Mouse (Mus musculus) hindbrain, postnatal 0 days (tissue): ENCODE measurements around the gene Cpne7. TPM values are rescaled to one million over a fixed set of nuclear protein-coding genes. Genes with fewer than 3 reads are reported as not detected.

Experiments
- ATAC-seq: fragments of 200-750 bp; cut with Nextera tagmentation; 2 replicates; pipeline ENCODE4 v1.8.0; 2017; ENCODE audit warnings: mild to moderate bottlenecking, moderate TSS enrichment, moderate library complexity
- DNase-seq: peaks from one replicate; pipeline ENCODE4 v3.0.0-alpha.2; 2015; ENCODE audit warnings: low spot score
- H3K27ac ChIP-seq: fragments of 300-500 bp; sonication (generic); 2 replicates; pipeline ENCODE4 v1.5.1; 2014; ENCODE audit warnings: mild to moderate bottlenecking
- H3K27me3 ChIP-seq: fragments of 300-500 bp; sonication (generic); 2 replicates; pipeline ENCODE4 v1.6.1; 2014; ENCODE audit warnings: low read length, mixed read lengths; ENCODE audit not compliant: insufficient read depth
- H3K36me3 ChIP-seq: fragments of 300-500 bp; sonication (generic); 2 replicates; pipeline ENCODE4 v1.6.1; 2014; ENCODE audit warnings: low read length, mixed read lengths; ENCODE audit not compliant: insufficient read depth
- H3K4me1 ChIP-seq: fragments of 300-500 bp; sonication (generic); 2 replicates; pipeline ENCODE4 v1.6.1; 2014; ENCODE audit warnings: antibody characterized with exemption, low read length, mixed read lengths; ENCODE audit not compliant: insufficient read depth
- H3K4me2 ChIP-seq: fragments of 300-500 bp; sonication (generic); 2 replicates; pipeline ENCODE4 v1.6.1; 2014; ENCODE audit warnings: low read depth, mild to moderate bottlenecking, low read length, moderate library complexity, mixed read lengths
- H3K4me3 ChIP-seq: fragments of 300-500 bp; sonication (generic); 2 replicates; pipeline ENCODE4 v1.5.1; 2014; ENCODE audit warnings: low read length
- H3K9ac ChIP-seq: fragments of 300-500 bp; sonication (generic); replicated peaks from 2 replicates; pipeline ENCODE4 v1.6.1; 2014; ENCODE audit warnings: mild to moderate bottlenecking, low read length, moderate library complexity, mixed read lengths
- H3K9me3 ChIP-seq: fragments of 300-500 bp; sonication (generic); 2 replicates; pipeline ENCODE4 v1.6.1; 2016; ENCODE audit warnings: low read length, mixed read lengths
- CTCF ChIP-seq: IDR thresholded peaks from 2 replicates; pipeline ENCODE4 v1.5.1; 2016; ENCODE audit warnings: antibody characterized with exemption, control low read depth, low read depth
- WGBS: fragments of 180-500 bp; shearing (Covaris S2); extraction: QIAGEN DNeasy Blood & Tissue Kit; methylation state at CpG from one replicate; pipeline ENCODE4 v1.1.7; 2014; 5-methylcytosine and 5-hydroxymethylcytosine counted together
- polyA plus RNA-seq: library from polyadenylated mRNA; unstranded; fragments of >200 nt; fragmentation: Nextera tagmentation; extraction: Ambion mirVana; gene quantifications from 2 replicates; pipeline ENCODE4 v1.2.1, GENCODE M21; 2015
- total RNA-seq: library from RNA; depleted of rRNA; stranded (reverse); fragments of >200 nt; gene quantifications from 2 replicates; pipeline ENCODE4 v1.2.3, GENCODE M21; 2014

Gene Cpne7
- total and polyA plus RNA-seq, 2 experiments from 2014 or later = 11.9 to 21.2 TPM

DNA sequence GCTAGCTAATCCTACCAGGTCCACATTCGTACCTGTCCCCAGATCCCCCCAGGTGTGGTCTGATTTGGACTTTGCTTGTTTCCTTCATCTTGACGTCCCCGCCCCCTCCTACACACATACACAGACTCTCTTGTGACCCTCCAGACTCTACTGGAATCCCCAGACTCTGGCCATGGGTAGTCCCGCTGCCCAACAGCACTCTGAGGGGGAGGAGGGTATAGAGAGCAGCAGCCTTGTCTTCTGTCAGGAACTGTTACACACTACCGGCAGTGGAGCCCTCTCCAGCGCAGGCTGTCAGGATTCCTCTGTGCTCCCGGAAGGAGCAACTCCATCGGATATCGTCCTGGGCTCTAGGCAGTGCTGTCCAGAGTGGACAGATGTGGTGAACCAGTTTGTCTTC, 13.9 kb downstream of the Cpne7 start:
- DNase-seq (no peak), ATAC-seq (no peak)
- Histone ChIP-seq H3K4me2 (no peak overlapping the region), H3K4me1 (peaks cover 16% of the 10 kb centered on the region; the same call in 1 of the 2 replicates), H3K4me3 (no peak overlapping the region), H3K9ac (no peak overlapping the region), H3K36me3 (no peaks in the 10 kb centered on the region), H3K27me3 (no peaks in the 10 kb centered on the region; the same call in 1 of the 2 replicates), H3K27ac (no peak overlapping the region), H3K9me3 (no peaks in the 10 kb centered on the region)
- WGBS = 74% methylated on average over 9 of the region's 9 CpGs
- no peak for TF ChIP-seq CTCF

DNA sequence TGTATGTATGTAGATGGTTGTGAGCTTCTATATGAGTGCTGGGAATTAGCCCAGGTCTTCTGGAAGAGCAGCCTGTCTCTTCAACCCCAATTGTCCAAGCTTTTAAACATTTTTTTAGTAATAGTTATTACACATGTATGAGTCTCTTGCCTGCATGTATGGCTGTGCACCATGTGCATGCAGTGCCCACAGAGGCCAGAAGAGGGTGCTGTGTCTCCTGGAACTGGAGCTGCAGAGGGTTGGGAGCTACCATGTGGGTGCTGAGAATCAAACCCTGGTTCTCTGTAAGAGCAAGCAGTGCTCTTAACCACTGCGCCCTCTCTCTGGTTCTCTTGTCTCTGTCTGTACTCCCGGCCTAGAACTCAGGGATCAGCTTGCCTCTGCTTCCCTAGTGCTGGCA, 15.8 kb downstream of the Cpne7 start:
- Histone ChIP-seq H3K4me3 (no peak overlapping the region), H3K4me2 (no peak overlapping the region), H3K36me3 (no peaks in the 10 kb centered on the region), H3K27ac (no peak overlapping the region), H3K4me1 (peaks cover 21% of the 10 kb centered on the region; the same call in 1 of the 2 replicates), H3K9ac (no peak overlapping the region), H3K27me3 (no peaks in the 10 kb centered on the region), H3K9me3 (no peaks in the 10 kb centered on the region)
- no peak for ATAC-seq
- no peak for DNase-seq
- 97% methylated on average over 2 of the region's 2 CpGs for WGBS
- TF ChIP-seq CTCF = peak; percentile 24

DNA sequence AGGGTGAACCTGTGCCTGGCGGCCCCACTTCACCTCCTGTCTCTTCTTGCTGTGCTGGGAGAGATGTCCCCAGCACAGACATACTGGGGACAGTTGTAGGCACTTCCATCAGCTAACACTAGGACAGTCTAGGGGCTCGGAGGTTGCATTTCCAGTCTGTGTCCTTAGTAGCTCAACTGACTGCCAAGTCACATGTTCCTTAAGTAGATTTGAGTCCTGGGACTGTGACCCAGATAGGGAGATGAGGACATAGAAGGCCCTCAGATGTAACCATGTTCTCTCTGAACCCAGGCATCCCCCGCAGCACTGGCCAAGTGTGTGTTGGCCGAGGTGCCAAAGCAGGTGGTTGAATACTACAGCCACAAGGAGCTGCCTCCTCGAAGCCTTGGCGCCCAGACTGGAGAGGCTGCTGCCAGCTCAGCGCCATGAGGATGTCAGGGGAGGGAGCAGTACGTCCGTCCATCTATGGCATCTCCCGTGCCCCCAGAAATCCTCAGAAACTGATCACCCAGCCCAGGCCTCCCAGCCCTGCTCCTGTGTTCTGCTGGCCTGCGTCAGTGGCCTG, 17.1 kb downstream of the Cpne7 start:
- 74% methylated on average over 11 of the region's 11 CpGs for WGBS

DNA sequence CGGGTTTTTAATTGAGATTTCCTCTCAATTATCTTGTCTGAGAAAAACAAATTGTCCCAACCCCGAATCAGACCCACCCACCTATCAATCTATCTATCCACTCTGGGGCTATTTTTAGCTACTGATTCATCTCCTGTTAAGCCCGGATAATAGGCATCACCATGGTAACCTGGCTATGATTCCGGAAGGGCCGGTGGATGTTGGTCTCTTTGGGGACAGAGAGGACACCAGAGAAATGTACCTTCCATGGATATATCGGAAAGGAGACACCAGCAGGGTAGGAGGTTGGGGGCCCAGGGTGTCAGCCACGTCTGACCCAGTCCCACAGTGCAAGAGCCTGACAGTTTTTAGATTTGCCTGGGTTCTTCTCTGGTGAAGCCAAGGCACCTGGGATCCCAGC, 18.2 kb downstream of the Cpne7 start:
- DNase-seq = peak; percentile 80

More for the DNA sequence above, 17.1 kb downstream of the Cpne7 start:
- no peak overlapping the region for H3K9ac ChIP-seq
- no peaks in the 10 kb centered on the region for H3K36me3 ChIP-seq
- H3K27ac ChIP-seq = peak overlapping the region; percentile 68; the same call in 1 of the 2 replicates
- no peak overlapping the region for H3K4me3 ChIP-seq
- H3K9me3 ChIP-seq = no peaks in the 10 kb centered on the region
- H3K4me2 ChIP-seq = no peak overlapping the region
- no peak for TF ChIP-seq CTCF
- ATAC-seq (no peak), DNase-seq (no peak)
- H3K4me1 ChIP-seq = peaks cover 23% of the 10 kb centered on the region; the same call in 1 of the 2 replicates
- H3K27me3 ChIP-seq = no peaks in the 10 kb centered on the region

DNA sequence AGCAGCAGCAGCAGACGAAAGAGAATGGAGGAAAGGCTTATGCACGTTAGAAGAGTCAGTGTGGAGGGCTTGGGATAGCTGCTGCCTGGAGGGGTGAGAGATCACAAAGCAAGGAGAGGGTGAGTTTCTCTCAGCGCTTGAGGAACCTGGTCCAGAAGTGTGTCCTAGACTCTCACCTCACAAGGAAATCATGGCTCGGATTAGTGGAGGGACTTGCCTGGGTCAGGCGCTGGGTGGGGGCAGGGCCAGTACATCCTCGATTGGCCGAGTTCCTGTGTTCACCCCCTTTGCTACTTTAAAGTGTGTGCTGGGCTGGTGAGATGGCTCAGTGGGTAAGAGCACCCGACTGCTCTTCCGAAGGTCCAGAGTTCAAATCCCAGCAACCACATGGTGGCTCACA, 18.6 kb downstream of the Cpne7 start:
- DNase-seq = no peak
- Histone ChIP-seq H3K4me1 (peaks cover 23% of the 10 kb centered on the region; the same call in 1 of the 2 replicates), H3K36me3 (no peaks in the 10 kb centered on the region), H3K4me3 (no peak overlapping the region), H3K9ac (0 out of 2 replicates have a peak overlapping the region, but pooled peaks have one; percentile 2), H3K27me3 (no peaks in the 10 kb centered on the region), H3K9me3 (no peaks in the 10 kb centered on the region), H3K27ac (peak overlapping the region; percentile 68), H3K4me2 (peak overlapping the region; percentile 8; the same call in 1 of the 2 replicates)
- 42% methylated on average over 9 of the region's 9 CpGs for WGBS
- TF ChIP-seq CTCF = no peak
- ATAC-seq = 0 out of 2 replicates have a peak, but pooled peaks have one; percentile 10

More for the DNA sequence above, 18.2 kb downstream of the Cpne7 start:
- Histone ChIP-seq H3K4me1 (peaks cover 23% of the 10 kb centered on the region; the same call in 1 of the 2 replicates), H3K9me3 (no peaks in the 10 kb centered on the region), H3K27ac (peak overlapping the region; percentile 68), H3K27me3 (no peaks in the 10 kb centered on the region), H3K4me3 (no peak overlapping the region), H3K4me2 (peak overlapping the region; percentile 8; the same call in 1 of the 2 replicates), H3K9ac (0 out of 2 replicates have a peak overlapping the region, but pooled peaks have one; percentile 2), H3K36me3 (no peaks in the 10 kb centered on the region)
- 6% methylated on average over 7 of the region's 7 CpGs for WGBS
- no peak for TF ChIP-seq CTCF
- peak; percentile 70 for ATAC-seq

DNA sequence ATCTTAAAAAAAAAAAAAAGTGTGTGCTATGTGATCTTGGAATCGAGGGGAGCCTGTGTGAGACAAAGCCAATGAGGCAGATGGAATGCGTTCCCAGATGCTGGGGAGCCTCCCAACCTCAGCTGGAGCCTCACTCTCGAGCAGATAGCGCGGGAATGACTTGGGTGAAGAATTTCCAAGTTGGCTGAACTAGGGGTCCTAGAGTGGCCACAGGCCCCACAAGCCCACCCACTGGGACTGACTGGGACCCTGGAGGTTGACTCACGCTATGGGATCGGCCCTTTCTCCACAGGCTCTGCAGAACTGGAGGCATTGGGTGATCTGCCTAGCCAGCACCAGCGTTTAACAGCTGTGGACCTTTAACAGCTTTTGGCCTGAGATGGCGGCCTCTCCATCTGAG, 19.1 kb downstream of the Cpne7 start:
- H3K36me3 ChIP-seq = no peaks in the 10 kb centered on the region
- no peak overlapping the region for H3K4me2 ChIP-seq
- 86% methylated on average over 9 of the region's 9 CpGs for WGBS
- H3K27me3 ChIP-seq = no peaks in the 10 kb centered on the region
- H3K4me3 ChIP-seq = no peak overlapping the region
- H3K9me3 ChIP-seq = no peaks in the 10 kb centered on the region
- ATAC-seq = no peak
- H3K27ac ChIP-seq = no peak overlapping the region
- no peak overlapping the region for H3K9ac ChIP-seq
- DNase-seq = no peak
- no peak for TF ChIP-seq CTCF
- peaks cover 23% of the 10 kb centered on the region; the same call in 1 of the 2 replicates for H3K4me1 ChIP-seq

DNA sequence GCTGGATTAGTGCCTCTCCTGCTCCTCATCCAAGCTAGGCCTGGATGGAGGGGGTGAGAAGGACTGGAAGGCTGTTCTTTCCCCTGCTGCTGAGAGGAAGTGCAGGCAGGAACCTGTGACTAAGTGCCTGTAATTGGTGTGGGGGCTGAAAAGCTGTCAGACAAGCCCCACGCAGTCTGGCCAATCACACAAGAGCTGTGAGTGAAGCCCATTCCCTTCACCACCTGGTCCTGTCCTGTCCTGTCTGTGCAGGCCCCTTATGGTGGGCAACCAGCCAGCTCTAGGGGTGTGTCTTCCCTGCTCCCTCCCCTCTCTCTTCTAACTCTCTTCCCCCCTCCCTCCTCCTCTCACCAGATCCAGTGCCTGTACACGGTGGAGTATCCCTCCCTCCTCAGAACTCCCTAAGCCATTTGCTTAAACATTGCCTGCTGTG, 20.5 kb downstream of the Cpne7 start:
- Histone ChIP-seq H3K27me3 (no peaks in the 10 kb centered on the region), H3K4me1 (peaks cover 23% of the 10 kb centered on the region; the same call in 1 of the 2 replicates), H3K36me3 (no peaks in the 10 kb centered on the region), H3K9me3 (no peaks in the 10 kb centered on the region), H3K9ac (no peak overlapping the region; the same call in 1 of the 2 replicates), H3K4me2 (no peak overlapping the region), H3K27ac (peak overlapping the region; percentile 64; the same call in 1 of the 2 replicates), H3K4me3 (no peak overlapping the region)
- peak; percentile 78 for DNase-seq
- no peak for TF ChIP-seq CTCF
- 21% methylated on average over 2 of the region's 2 CpGs for WGBS
- peak; percentile 72 for ATAC-seq
